Mouse (Mus musculus) liver, adult 2 months (tissue): ENCODE measurements around the gene Spaca4. TPM values are rescaled to one million over a fixed set of nuclear protein-coding genes. Genes with fewer than 3 reads are reported as not detected.

Experiments used
- DNase-seq: peaks from one replicate; pipeline ENCODE4 v3.0.0-alpha.2; 2011; ENCODE audit warnings: low read depth, low spot score; ENCODE audit errors: extremely low read depth
- H3K27ac ChIP-seq: fragments of 200-500 bp; replicated peaks from 2 replicates; pipeline ENCODE4 v1.5.1; 2012; ENCODE audit warnings: low read depth, mild to moderate bottlenecking, control low read depth, inconsistent platforms, low read length; ENCODE audit not compliant: insufficient read depth
- H3K27me3 ChIP-seq: fragments of 200-500 bp; 2 replicates; pipeline ENCODE4 v1.6.1; 2012; ENCODE audit warnings: mild to moderate bottlenecking, moderate library complexity, low read length, inconsistent platforms; ENCODE audit not compliant: control insufficient read depth, insufficient read depth
- H3K36me3 ChIP-seq: fragments of 200-500 bp; 2 replicates; pipeline ENCODE4 v1.6.1; 2012; ENCODE audit warnings: low read length, inconsistent platforms; ENCODE audit not compliant: control insufficient read depth, insufficient read depth
- H3K4me1 ChIP-seq: fragments of 200-500 bp; 2 replicates; pipeline ENCODE4 v1.6.1; 2011; ENCODE audit warnings: low read length; ENCODE audit not compliant: control insufficient read depth, insufficient read depth
- H3K4me3 ChIP-seq: fragments of 200-500 bp; 2 replicates; pipeline ENCODE4 v1.5.1; 2011; ENCODE audit warnings: low read depth, mild to moderate bottlenecking, control low read depth, low read length, moderate library complexity; ENCODE audit not compliant: insufficient read depth
- H3K79me2 ChIP-seq: fragments of 200-500 bp; 2 replicates; pipeline ENCODE4 v1.6.1; 2012; ENCODE audit warnings: inconsistent platforms, mild to moderate bottlenecking, low read length, moderate library complexity; ENCODE audit not compliant: control insufficient read depth, insufficient read depth
- H3K9ac ChIP-seq: fragments of 200-500 bp; 2 replicates; pipeline ENCODE4 v1.6.1; 2012; ENCODE audit warnings: low read depth, mild to moderate bottlenecking, control low read depth, inconsistent platforms, low read length
- CTCF ChIP-seq: fragments of 200-500 bp; IDR thresholded peaks from 2 replicates; pipeline ENCODE4 v1.5.1; 2011; ENCODE audit warnings: low read depth, low read length, control low read depth
- POLR2A ChIP-seq: fragments of 200-500 bp; IDR thresholded peaks from 2 replicates; pipeline ENCODE4 v1.6.1; 2011; ENCODE audit warnings: low read length, control low read depth; ENCODE audit not compliant: insufficient read depth; ENCODE audit errors: extremely low read depth
- WGBS: fragments of 180-500 bp; shearing (Covaris S2); methylation state at CpG from one replicate; pipeline ENCODE4 v1.1.7; 2018; 5-methylcytosine and 5-hydroxymethylcytosine counted together
- polyA plus RNA-seq: library from polyadenylated mRNA; depleted of rRNA; stranded (reverse); fragments of >200 nt; gene quantifications from 2 replicates; pipeline ENCODE4 v1.2.3, GENCODE M21; 2012
- total RNA-seq: library from RNA; depleted of rRNA; stranded (reverse); fragments of >200 nt; gene quantifications from 2 replicates; pipeline ENCODE4 v1.2.3, GENCODE M21; 2014

Spaca4 gene
- total and polyA plus RNA-seq, 2 experiments, result not detected

- Histone ChIP-seq H3K36me3 (peaks cover 11% of the 10 kb centered on the region), H3K9ac (0 out of 2 replicates have a peak overlapping the region, but pooled peaks have one; percentile 0), H3K27me3 (no peaks in the 10 kb centered on the region), H3K79me2 (no peaks in the 10 kb centered on the region; the same call in 1 of the 2 replicates), H3K4me3 (no peak overlapping the region), H3K4me1 (peaks cover 32% of the 10 kb centered on the region), H3K27ac (peak overlapping the region; percentile 1)
- TF ChIP-seq POLR2A (peak; percentile 17; the same call in 1 of the 2 replicates), CTCF (no peak)
- DNase-seq, result peak; percentile 53
- 51% methylated on average over 14 of the region's 14 CpGs for WGBS
Observed at GRCm38 (mm10) chr7:45709677-45710355, 15.8 kb downstream of the Spaca4 start.

- Histone ChIP-seq H3K36me3 (peaks cover 11% of the 10 kb centered on the region), H3K9ac (no peak overlapping the region), H3K4me1 (peaks cover 32% of the 10 kb centered on the region), H3K27ac (peak overlapping the region; percentile 78), H3K79me2 (no peaks in the 10 kb centered on the region; the same call in 1 of the 2 replicates), H3K4me3 (no peak overlapping the region), H3K27me3 (no peaks in the 10 kb centered on the region)
- WGBS, result 40% methylated on average over 6 of the region's 6 CpGs
- TF ChIP-seq POLR2A (no peak), CTCF (no peak)
- DNase-seq, result peak; percentile 59
Observed at GRCm38 (mm10) chr7:45709036-45709435, 16.6 kb downstream of the Spaca4 start.

- 7% methylated on average over 13 of the region's 13 CpGs for WGBS
- H3K36me3 ChIP-seq, result peaks cover 11% of the 10 kb centered on the region
- peak overlapping the region; percentile 78 for H3K27ac ChIP-seq
- H3K79me2 ChIP-seq, result no peaks in the 10 kb centered on the region; the same call in 1 of the 2 replicates
- H3K4me3 ChIP-seq, result peak overlapping the region; percentile 31
- TF ChIP-seq CTCF, result no peak
- TF ChIP-seq POLR2A, result peak; percentile 24; the same call in 1 of the 2 replicates
- peaks cover 35% of the 10 kb centered on the region for H3K4me1 ChIP-seq
- peak; percentile 94 for DNase-seq
- no peaks in the 10 kb centered on the region for H3K27me3 ChIP-seq
- H3K9ac ChIP-seq, result peak overlapping the region; percentile 41
Observed at GRCm38 (mm10) chr7:45708221-45708761, 17.3 kb downstream of the Spaca4 start.

- Histone ChIP-seq H3K36me3 (peaks cover 11% of the 10 kb centered on the region), H3K4me1 (peaks cover 27% of the 10 kb centered on the region), H3K27ac (peak overlapping the region; percentile 99), H3K4me3 (peak overlapping the region; percentile 81), H3K27me3 (no peaks in the 10 kb centered on the region), H3K79me2 (no peaks in the 10 kb centered on the region; the same call in 1 of the 2 replicates), H3K9ac (peak overlapping the region; percentile 73)
- WGBS, result under 1% methylated on average over 27 of the region's 27 CpGs
- peak; percentile 91 for DNase-seq
- TF ChIP-seq CTCF (no peak), POLR2A (peak; percentile 64)
Observed at GRCm38 (mm10) chr7:45707375-45707967, 18.1 kb downstream of the Spaca4 start.

- WGBS, result 1% methylated on average over 45 of the region's 45 CpGs
- TF ChIP-seq POLR2A, result peak; percentile 87
- no peak for TF ChIP-seq CTCF
- DNase-seq, result peak; percentile 55
- H3K36me3 ChIP-seq, result peaks cover 11% of the 10 kb centered on the region
- H3K27me3 ChIP-seq, result no peaks in the 10 kb centered on the region
- H3K79me2 ChIP-seq, result no peaks in the 10 kb centered on the region; the same call in 1 of the 2 replicates
- H3K27ac ChIP-seq, result peak overlapping the region; percentile 99
- H3K4me1 ChIP-seq, result peaks cover 22% of the 10 kb centered on the region
- H3K9ac ChIP-seq, result peak overlapping the region; percentile 98
- H3K4me3 ChIP-seq, result peak overlapping the region; percentile 81
Observed at GRCm38 (mm10) chr7:45706721-45707241, 18.8 kb downstream of the Spaca4 start.
